Mouse (Mus musculus) ovary, adult 18-20 months (tissue): ENCODE results near the gene Olfr1129.
"Not testable (repeated sequence)": the region's sequence is repeated elsewhere in the genome, so short reads cannot be mapped to it uniquely, and the experiment has no call there.

Source experiments
- DNase-seq: peaks from one replicate; pipeline ENCODE4 v3.0.0; 2022; ENCODE audit warnings: low spot score, mixed read lengths

The Olfr1129 gene

DNA sequence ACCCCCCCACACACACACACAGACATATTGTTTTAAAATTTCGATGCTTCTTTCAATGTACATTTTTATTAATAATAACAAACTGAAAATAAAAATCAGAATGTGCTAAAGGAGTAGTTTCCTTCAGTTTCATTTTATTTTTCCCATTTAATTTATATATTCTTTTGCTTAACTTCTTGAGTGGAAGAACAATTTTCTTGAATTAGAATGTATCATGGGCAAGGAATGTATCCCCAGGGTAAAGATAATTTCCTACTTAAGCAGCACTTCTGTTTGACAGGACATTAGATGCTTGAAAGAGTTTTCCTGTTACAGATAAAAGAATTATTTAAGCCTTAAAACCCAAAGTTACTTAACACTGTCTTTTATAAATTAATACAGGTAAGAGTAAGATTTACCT lies at the start of gene Olfr1129:
TSS of gene Olfr1129 (plus strand) at position 301 of the 400 bp plus-strand sequence.
- not testable (repeated sequence) for DNase-seq

DNA sequence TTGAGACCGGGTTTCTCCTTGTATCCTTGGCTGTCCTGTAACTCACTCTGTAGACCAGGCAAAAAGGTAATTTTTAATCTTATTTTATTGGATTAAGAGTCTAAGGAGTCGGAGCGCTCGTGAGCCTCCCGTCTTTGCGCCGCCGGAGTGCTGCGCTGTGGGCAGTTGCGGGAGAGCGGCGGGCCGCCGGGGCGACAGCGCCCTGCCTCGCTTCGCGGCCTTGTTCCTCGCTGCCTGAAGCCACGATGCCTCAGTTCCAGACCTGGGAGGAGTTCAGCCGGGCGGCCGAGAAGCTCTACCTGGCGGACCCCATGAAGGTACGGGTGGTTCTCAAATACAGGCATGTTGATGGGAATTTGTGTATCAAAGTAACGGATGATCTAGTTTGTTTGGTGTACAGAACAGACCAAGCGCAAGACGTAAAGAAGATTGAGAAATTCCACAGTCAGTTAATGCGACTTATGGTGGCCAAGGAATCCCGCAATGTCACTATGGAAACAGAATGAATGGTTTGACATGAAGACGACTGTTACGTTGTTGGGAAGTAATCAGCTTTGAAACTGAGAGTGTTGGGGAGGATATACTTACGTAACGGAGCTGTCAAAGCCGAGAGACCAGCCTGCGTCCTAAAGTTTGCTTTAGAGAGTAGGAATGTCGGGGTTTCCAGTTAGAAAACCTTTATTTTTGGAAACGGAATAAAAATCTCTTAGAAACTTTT lies 47.6 kb upstream of the Olfr1129 start:
- not testable (repeated sequence) for DNase-seq

DNA sequence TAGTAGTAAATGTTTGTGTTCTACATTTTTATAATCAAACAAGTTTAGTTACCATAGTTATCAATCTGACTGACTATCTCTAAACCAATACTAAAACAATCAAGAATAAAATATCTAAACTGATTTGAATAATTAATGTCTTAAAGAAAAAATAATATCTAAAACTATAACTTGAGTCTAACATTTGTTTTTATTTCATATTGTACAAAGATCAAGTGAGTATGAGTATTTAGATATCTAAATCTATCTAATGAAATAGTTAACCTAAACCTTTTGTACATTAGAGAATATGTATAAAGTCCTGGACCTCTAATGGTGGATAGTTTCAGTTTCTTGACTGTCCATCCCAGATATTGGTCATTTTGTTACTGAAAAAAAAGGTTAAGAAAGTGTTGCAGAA lies 42.2 kb upstream of the Olfr1129 start, which contains the start of gene Olfr153:
TSS of gene Olfr153 (plus strand) at position 301 of the 400 bp plus-strand sequence.
- no peak for DNase-seq

DNA sequence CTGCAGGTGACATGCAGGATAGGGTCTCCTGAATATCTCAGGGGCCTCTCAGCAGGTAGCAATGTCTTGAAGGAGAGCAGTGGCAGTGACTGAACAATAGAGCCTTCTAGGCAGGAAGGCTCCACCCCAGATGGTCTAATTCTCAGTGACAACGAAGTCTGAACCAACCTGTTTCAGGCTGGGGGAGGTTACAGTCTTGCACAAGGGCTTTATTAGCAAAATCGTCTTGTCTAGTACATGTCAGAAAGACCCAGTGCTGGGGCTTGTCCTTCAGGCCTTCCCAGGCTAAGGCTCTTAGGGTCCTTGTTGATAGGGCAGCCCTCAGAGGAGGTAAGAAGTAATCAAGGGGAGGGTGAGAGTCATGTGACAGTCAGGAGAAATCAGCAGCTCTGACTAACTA lies 38.9 kb upstream of the Olfr1129 start:
- DNase-seq: no peak

DNA sequence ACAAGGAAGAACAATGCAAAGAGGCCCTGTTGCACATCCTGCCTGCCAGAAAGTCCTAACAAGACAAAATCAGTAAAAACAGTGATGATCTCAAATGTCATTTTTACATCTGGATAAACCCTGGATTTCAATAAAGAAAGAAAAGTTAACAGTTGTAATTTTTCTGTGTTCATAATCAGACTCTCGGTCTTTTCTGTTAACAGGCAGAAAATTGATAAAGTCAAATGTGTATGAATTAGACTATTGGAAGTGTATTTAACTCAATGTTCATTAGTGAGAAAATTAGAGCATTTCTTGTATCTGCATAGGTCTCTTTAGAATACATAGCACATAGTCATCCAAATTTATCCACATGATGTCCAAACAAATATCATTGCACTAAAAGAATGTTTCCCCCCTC lies 28.3 kb upstream of the Olfr1129 start, which contains the start of gene Olfr1128:
TSS of gene Olfr1128 (minus strand) at position 101 of the 400 bp plus-strand sequence.
- no peak for DNase-seq

DNA sequence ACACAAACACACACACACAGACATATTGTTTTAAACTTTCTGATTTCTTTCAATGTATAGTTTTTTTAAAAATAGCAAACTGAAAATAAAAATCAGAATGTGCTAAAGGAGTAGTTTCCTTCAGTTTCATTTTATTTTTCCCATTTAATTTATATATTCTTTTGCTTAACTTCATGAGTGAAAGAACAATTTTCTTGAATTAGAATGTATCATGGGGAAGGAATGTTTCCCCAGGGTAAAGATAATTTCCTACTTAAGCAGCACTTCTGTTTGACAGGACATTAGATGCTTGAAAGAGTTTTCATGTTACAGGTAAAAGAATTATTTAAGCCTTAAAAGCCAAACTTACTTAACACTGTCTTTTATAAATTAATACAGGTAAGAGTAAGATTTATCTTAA lies 32.2 kb downstream of the Olfr1129 start, which contains the start of gene Olfr1130:
TSS of gene Olfr1130 (plus strand) at position 301 of the 400 bp plus-strand sequence.
- not testable (repeated sequence) for DNase-seq

DNA sequence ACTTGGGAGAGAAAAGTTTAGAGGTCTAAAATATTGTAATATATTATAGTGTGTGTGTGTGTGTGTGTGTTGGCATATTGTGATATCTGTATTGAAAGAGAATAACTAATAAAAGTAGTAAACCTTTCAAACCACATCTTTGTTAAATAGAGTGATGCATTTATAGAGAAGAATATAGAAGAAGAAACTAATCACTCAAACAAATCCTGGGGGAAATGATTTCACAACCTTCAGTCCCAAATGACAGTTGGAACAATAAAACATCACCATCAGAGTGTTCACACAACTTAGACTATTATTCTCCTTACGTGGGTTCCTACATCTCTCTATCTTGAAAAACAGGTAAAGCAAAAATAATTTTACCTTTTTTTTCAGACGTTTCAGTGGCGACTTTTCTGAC lies 53.1 kb downstream of the Olfr1129 start, which contains the start of gene Olfr1131:
TSS of gene Olfr1131 (plus strand) at position 301 of the 400 bp plus-strand sequence.
- DNase-seq: no peak
